Mouse (Mus musculus) kidney, adult 2 months (tissue): ENCODE data around the gene Trim24. TPM values are rescaled to one million over a fixed set of nuclear protein-coding genes. Genes with fewer than 3 reads are reported as not detected.
"Not testable (repeated sequence)": the region's sequence is repeated elsewhere in the genome, so short reads cannot be mapped to it uniquely, and the experiment has no call there.

Experiments
- DNase-seq: peaks from one replicate; pipeline ENCODE4 v3.0.0; 2021
- H3K27ac ChIP-seq: fragments of 200-500 bp; 2 replicates; pipeline ENCODE4 v1.5.1; 2012; ENCODE audit warnings: low read depth, low read length, control low read depth, inconsistent platforms; ENCODE audit not compliant: insufficient read depth
- H3K27me3 ChIP-seq: fragments of 200-500 bp; replicated peaks from 2 replicates; pipeline ENCODE4 v1.6.1; 2012; ENCODE audit warnings: mild to moderate bottlenecking, moderate library complexity, low read length, inconsistent platforms; ENCODE audit not compliant: control insufficient read depth, insufficient read depth
- H3K36me3 ChIP-seq: fragments of 200-500 bp; 2 replicates; pipeline ENCODE4 v1.6.1; 2012; ENCODE audit warnings: mild to moderate bottlenecking, moderate library complexity, low read length, inconsistent platforms; ENCODE audit not compliant: control insufficient read depth, insufficient read depth
- H3K4me1 ChIP-seq: fragments of 200-500 bp; 2 replicates; pipeline ENCODE4 v1.6.1; 2011; ENCODE audit warnings: low read length; ENCODE audit not compliant: control insufficient read depth, insufficient read depth
- H3K4me3 ChIP-seq: fragments of 200-500 bp; 2 replicates; pipeline ENCODE4 v1.5.1; 2011; ENCODE audit warnings: mild to moderate bottlenecking, low read depth, low read length, control low read depth; ENCODE audit not compliant: insufficient read depth
- CTCF ChIP-seq: fragments of 200-500 bp; conservative IDR thresholded peaks from 2 replicates; pipeline ENCODE4 v1.5.1; 2011; ENCODE audit warnings: low read depth, mild to moderate bottlenecking, control low read depth, low read length, moderate library complexity, mixed read lengths; ENCODE audit not compliant: insufficient read depth, insufficient read length
- POLR2A ChIP-seq: fragments of 200-500 bp; IDR thresholded peaks from one replicate; pipeline ENCODE4 v1.6.1; 2011; ENCODE audit warnings: low read depth, low read length, control low read depth
- WGBS: fragments of 180-500 bp; shearing (Covaris S2); methylation state at CpG from one replicate; pipeline ENCODE4 v1.1.7; 2018; 5-methylcytosine and 5-hydroxymethylcytosine counted together
- polyA plus RNA-seq: library from polyadenylated mRNA; depleted of rRNA; stranded (reverse); fragments of >200 nt; gene quantifications from 2 replicates; pipeline ENCODE4 v1.2.3, GENCODE M21; 2012

The Trim24 gene
- polyA plus RNA-seq, 1 experiment = 14.1 TPM

DNA sequence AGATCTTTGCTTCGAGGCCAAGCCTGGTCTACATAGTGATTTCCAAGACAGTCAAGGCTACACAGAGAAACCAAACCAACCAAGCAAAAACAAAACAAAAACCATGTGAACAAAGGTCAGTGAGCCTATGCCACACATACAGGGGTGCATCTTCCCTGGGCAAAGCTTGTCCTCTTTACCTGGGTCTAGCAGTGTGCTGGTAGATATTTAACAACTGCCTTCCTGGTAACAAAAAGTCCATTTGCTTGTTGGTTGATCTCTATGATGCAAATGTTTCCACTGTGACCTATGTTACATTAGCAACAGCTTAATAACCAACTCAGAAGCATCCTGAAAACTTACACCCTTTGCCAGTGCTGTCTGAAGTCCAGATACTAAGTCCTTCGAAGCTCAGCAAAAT is 17.3 kb upstream of the Trim24 start:
- peak overlapping the region; percentile 83; the same call in 1 of the 2 replicates for H3K27ac ChIP-seq
- 67% methylated on average over 2 of the region's 2 CpGs for WGBS
- H3K4me3 ChIP-seq = no peak overlapping the region
- no peak for TF ChIP-seq CTCF
- TF ChIP-seq POLR2A = no peak
- H3K27me3 ChIP-seq = no peaks in the 10 kb centered on the region
- no peaks in the 10 kb centered on the region for H3K36me3 ChIP-seq
- peaks cover 5% of the 10 kb centered on the region; the same call in 1 of the 2 replicates for H3K4me1 ChIP-seq
- peak; percentile 89 for DNase-seq

DNA sequence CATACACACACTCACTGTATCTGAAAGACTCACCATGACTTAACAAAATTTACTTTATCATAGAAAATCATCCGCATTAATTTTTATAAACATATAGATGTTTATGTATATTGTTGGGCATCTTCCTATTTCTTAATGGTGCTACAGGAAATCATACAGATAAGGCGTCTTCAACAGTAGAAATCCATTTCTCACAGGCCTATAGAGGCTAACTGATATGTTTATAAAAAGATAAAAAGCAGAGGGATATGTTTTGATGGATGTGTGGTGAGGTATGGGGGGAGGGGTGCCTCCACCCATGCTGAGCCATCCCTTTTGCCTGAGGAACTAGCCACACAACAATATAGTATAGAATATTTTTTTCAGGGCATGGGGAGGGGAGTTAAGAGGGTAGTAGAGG is 15.2 kb upstream of the Trim24 start:
- no peak for TF ChIP-seq CTCF
- no peak for TF ChIP-seq POLR2A
- WGBS = 94% methylated on average over 2 of the region's 2 CpGs

DNA sequence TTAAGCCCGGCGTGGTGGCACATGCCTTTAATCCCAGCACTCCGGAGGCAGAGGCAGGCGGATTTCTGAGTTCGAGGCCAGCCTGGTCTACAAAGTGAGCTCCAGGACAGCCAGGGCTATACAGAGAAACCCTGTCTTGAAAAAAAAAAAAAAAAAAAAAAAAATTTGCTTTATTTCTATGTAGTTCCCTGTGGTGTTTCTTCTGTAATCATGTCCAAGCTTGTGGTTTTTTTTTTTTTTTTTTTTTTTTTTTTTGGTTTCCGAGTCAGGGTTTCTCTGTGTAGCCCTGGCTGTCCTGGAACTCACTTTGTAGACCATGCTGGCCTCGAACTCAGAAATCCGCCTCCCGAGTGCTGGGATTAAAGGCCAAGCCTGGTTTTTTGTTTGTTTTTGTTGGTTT is 14.3 kb upstream of the Trim24 start:
- H3K27ac ChIP-seq, H3K27me3 ChIP-seq, H3K4me3 ChIP-seq, H3K36me3 ChIP-seq, DNase-seq, H3K4me1 ChIP-seq: not testable (repeated sequence)
- WGBS = 92% methylated on average over 9 of the region's 9 CpGs

More for the DNA sequence above, 15.2 kb upstream of the Trim24 start:
- H3K27ac ChIP-seq = no peak overlapping the region
- no peak overlapping the region for H3K4me3 ChIP-seq
- H3K36me3 ChIP-seq = no peaks in the 10 kb centered on the region
- DNase-seq = no peak
- H3K4me1 ChIP-seq = peaks cover 5% of the 10 kb centered on the region; the same call in 1 of the 2 replicates
- no peaks in the 10 kb centered on the region for H3K27me3 ChIP-seq

GRCm38 (mm10) chr6:37857196-37857874 is 13.3 kb upstream of the Trim24 start:
- Histone ChIP-seq H3K36me3 (no peaks in the 10 kb centered on the region), H3K4me1 (peaks cover 5% of the 10 kb centered on the region; the same call in 1 of the 2 replicates), H3K27ac (no peak overlapping the region), H3K4me3 (no peak overlapping the region), H3K27me3 (no peaks in the 10 kb centered on the region)
- TF ChIP-seq CTCF (no peak), POLR2A (no peak)
- DNase-seq = peak; percentile 55
- 54% methylated on average over 4 of the region's 4 CpGs for WGBS

DNA sequence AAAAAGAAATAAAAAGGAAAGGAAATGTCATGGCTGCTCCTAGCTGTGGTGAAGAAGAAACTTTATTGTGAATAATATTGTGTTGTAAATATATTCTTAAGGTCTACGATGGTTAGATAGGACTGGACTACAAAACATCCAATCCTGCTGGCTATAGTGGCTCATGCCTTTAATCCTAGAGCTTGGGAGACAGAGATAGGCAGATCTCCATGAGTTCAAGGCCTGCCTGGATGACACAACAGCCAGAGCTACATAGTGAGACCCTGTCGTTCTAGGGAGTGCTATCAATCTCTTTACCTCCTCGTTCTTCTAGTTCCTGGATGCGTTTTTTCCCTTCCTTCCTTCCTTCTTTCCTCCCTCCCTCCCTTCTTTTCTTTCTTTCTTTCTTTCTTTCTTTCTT is 12.5 kb upstream of the Trim24 start:
- TF ChIP-seq POLR2A (no peak), CTCF (no peak)
- WGBS = 83% methylated on average over 4 of the region's 4 CpGs
- H3K27ac ChIP-seq = no peak overlapping the region

DNA sequence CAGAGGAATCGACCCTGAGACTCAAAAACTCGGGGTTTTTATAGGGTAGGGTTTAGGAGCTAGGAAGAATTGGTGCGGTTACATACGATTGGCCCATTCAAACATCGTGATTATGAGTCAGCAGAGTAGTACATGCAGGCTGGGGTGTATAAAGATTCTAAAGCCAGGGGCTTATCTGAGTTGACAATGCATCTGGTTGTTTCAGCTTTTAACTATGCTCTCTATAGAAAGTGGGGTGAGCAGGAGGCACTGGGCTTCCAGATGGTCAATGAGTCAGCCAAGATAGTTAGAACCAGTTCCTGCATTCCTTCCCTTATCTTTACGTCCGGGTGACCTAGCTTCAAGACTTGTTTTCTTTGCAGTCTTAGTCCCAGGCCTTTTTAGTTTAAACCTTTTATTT is 7.7 kb upstream of the Trim24 start:
- no peak for DNase-seq
- Histone ChIP-seq H3K36me3 (no peaks in the 10 kb centered on the region), H3K27ac (no peak overlapping the region), H3K4me1 (no peaks in the 10 kb centered on the region), H3K4me3 (no peak overlapping the region), H3K27me3 (no peaks in the 10 kb centered on the region)
- WGBS = 90% methylated on average over 7 of the region's 7 CpGs
- TF ChIP-seq POLR2A (no peak), CTCF (no peak)

More for the DNA sequence above, 12.5 kb upstream of the Trim24 start:
- peaks cover 3% of the 10 kb centered on the region; the same call in 1 of the 2 replicates for H3K4me1 ChIP-seq
- DNase-seq = no peak
- no peaks in the 10 kb centered on the region for H3K36me3 ChIP-seq
- no peak overlapping the region for H3K4me3 ChIP-seq
- H3K27me3 ChIP-seq = no peaks in the 10 kb centered on the region

DNA sequence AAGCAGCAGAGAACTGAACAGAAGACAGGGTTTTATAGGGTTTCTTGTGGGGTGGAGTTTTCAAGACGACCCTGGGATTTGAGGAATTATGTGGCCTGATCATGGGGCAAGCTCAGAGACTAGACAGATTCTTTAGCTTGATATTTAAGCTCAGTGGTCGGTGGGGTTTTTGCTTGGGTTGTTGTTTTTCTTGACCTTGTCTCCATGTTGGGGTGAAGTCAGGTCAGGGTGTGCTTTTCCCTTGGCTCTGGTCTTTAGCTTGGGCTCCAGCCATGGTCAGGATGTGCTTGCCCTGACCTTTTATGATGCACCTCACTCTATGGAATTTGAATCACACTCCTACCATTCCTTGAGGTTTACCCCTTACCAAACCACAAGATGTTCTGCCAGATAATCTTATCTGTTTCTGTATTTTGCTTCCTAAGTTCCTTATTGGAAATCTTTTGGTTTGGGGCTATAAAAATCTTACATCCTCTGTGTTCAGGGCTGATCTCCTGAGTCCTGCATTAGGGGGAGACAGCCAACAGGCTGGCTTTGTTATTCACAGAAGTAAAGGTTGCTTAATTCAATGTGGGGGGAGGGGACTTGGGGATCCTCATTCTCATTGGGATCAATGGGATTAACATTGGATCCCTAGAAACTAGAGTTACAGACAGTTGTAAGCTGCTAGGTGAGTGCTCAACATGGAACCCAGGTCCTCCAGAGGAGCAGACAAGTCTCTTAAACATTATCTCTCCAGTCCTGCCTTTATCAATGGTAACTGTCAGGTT is 6.5 kb upstream of the Trim24 start:
- WGBS = 83% methylated on average over 2 of the region's 2 CpGs
- no peak for DNase-seq
- no peak overlapping the region for H3K27ac ChIP-seq

More for the DNA sequence above, 6.5 kb upstream of the Trim24 start:
- Histone ChIP-seq H3K4me1 (no peaks in the 10 kb centered on the region), H3K36me3 (no peaks in the 10 kb centered on the region), H3K4me3 (no peak overlapping the region), H3K27me3 (no peaks in the 10 kb centered on the region)
- TF ChIP-seq CTCF = no peak
- no peak for TF ChIP-seq POLR2A
